Mouse (Mus musculus) gastrocnemius, adult 18-20 months (tissue): ENCODE data around the gene Fam160a2. TPM values are rescaled to one million over a fixed set of nuclear protein-coding genes. Genes with fewer than 3 reads are reported as not detected.

Experiments
- total RNA-seq, 2 experiments: library from RNA; stranded (reverse); gene quantifications; 2 replicates each; pipeline ENCODE4 v1.2.3; 2021

Gene Fam160a2
- total RNA-seq, 2 experiments from 2014 or later: 11.0 to 12.2 TPM

Other genes with a start within 250 kb of the Fam160a2 start
- not detected for gene Olfr684, start 236.4 kb downstream of the Fam160a2 start, total RNA-seq
- gene Olfr685, start 214.0 kb downstream of the Fam160a2 start, total RNA-seq: not detected
- gene Olfr686, start 192.6 kb downstream of the Fam160a2 start, total RNA-seq: not detected
- gene Olfr688, start 112.0 kb downstream of the Fam160a2 start, total RNA-seq: not detected
- gene Olfr689, start 88.9 kb downstream of the Fam160a2 start, total RNA-seq: not detected
- gene Olfr690, start 66.0 kb downstream of the Fam160a2 start, total RNA-seq: not detected
- not detected for gene Olfr691, start 57.8 kb downstream of the Fam160a2 start, total RNA-seq
- gene Olfr692, start 31.8 kb downstream of the Fam160a2 start, total RNA-seq: not detected
- not detected for gene Gm5901, start 25.0 kb downstream of the Fam160a2 start, total RNA-seq
- gene Cnga4, start 4.5 kb upstream of the Fam160a2 start, total RNA-seq: not detected
- gene Cckbr, start 25.7 kb upstream of the Fam160a2 start, total RNA-seq: not detected
- gene Cavin3, start 82.2 kb upstream of the Fam160a2 start, total RNA-seq: 10 to 100 TPM in 1 of 2 experiments, 1 to 10 TPM in 1; 9.1 to 13.0 TPM
- 10 to 100 TPM; 49.7 to 53.4 TPM for gene Smpd1, start 154.3 kb upstream of the Fam160a2 start, total RNA-seq
- 1 to 10 TPM; 7.4 to 7.5 TPM for gene Apbb1, start 181.6 kb upstream of the Fam160a2 start, total RNA-seq
- 1 to 10 TPM in 1 of 2 experiments, not detected in 1; 1.6 TPM for gene Hpx, start 200.1 kb upstream of the Fam160a2 start, total RNA-seq
- gene Trim3, start 233.5 kb upstream of the Fam160a2 start, total RNA-seq: 10 to 100 TPM; 12.6 to 13.8 TPM
- 10 to 100 TPM; 58.3 to 59.7 TPM for gene Timm10b, start 240.0 kb upstream of the Fam160a2 start, total RNA-seq
- 1 to 10 TPM; 5.3 to 7.4 TPM for gene Arfip2, start 240.4 kb upstream of the Fam160a2 start, total RNA-seq
- under 1 TPM; 0.57 to 0.98 TPM for gene Gm45799, start 240.5 kb upstream of the Fam160a2 start, total RNA-seq